Mouse (Mus musculus) testis, adult 2 months (tissue): ENCODE measurements around the gene Ifrd1. TPM values are rescaled to one million over a fixed set of nuclear protein-coding genes. Genes with fewer than 3 reads are reported as not detected.

Experiments
- H3K27ac ChIP-seq: fragments of 200-500 bp; 2 replicates; pipeline ENCODE4 v1.5.1; 2012; ENCODE audit warnings: low read depth, low read length; ENCODE audit not compliant: control insufficient read depth, insufficient read depth
- H3K27me3 ChIP-seq: fragments of 200-500 bp; 2 replicates; pipeline ENCODE4 v1.6.1; 2012; ENCODE audit warnings: mild to moderate bottlenecking, low read length, moderate library complexity; ENCODE audit not compliant: control insufficient read depth, insufficient read depth
- H3K36me3 ChIP-seq: fragments of 200-500 bp; 2 replicates; pipeline ENCODE4 v1.6.1; 2012; ENCODE audit warnings: mild to moderate bottlenecking, low read length; ENCODE audit not compliant: control insufficient read depth, insufficient read depth
- H3K4me1 ChIP-seq: fragments of 200-500 bp; 2 replicates; pipeline ENCODE4 v1.6.1; 2012; ENCODE audit warnings: low read length; ENCODE audit not compliant: control insufficient read depth, insufficient read depth
- H3K4me3 ChIP-seq: fragments of 200-500 bp; 2 replicates; pipeline ENCODE4 v1.5.1; 2012; ENCODE audit warnings: low read depth, mild to moderate bottlenecking, low read length, moderate library complexity, mixed read lengths; ENCODE audit not compliant: control insufficient read depth
- CTCF ChIP-seq: fragments of 200-500 bp; IDR thresholded peaks from 2 replicates; pipeline ENCODE4 v1.5.1; 2012; ENCODE audit warnings: low read depth, mild to moderate bottlenecking, inconsistent platforms, low read length, moderate library complexity; ENCODE audit not compliant: control insufficient read depth, insufficient read depth, insufficient replicate concordance
- POLR2A ChIP-seq: fragments of 200-500 bp; IDR thresholded peaks from 2 replicates; pipeline ENCODE4 v1.6.1; 2012; ENCODE audit warnings: low read depth, mild to moderate bottlenecking, inconsistent platforms, low read length, moderate library complexity; ENCODE audit not compliant: control insufficient read depth
- polyA plus RNA-seq: library from polyadenylated mRNA; depleted of rRNA; stranded (reverse); fragments of >200 nt; gene quantifications from 2 replicates; pipeline ENCODE4 v1.2.3, GENCODE M21; 2012; rRNA removed

Ifrd1 gene
- polyA plus RNA-seq, 1 experiment: 11.3 TPM

DNA sequence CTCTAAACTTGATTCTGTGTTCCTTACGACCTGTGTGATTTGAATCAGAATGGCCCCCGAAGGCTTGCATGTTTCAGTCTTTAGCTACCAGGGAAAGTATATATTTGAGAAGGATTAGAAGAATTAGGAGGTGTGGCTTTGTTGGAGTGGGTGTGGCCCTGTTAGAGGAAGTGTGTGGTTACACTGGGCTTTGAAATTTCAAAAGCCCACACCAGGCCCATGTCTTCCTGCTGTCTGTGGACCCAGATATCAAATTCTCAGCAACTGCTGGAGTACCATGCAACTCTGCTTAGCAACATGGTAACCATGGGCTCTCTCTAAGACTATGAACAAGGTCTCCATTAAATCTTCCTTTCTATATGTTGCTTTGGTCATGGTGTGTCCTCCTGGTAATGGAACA is 76.7 kb downstream of the Ifrd1 start:
- Histone ChIP-seq H3K27ac (no peak overlapping the region), H3K4me3 (no peak overlapping the region), H3K36me3 (no peaks in the 10 kb centered on the region), H3K27me3 (no peaks in the 10 kb centered on the region), H3K4me1 (no peaks in the 10 kb centered on the region)
- TF ChIP-seq CTCF (no peak), POLR2A (no peak)

DNA sequence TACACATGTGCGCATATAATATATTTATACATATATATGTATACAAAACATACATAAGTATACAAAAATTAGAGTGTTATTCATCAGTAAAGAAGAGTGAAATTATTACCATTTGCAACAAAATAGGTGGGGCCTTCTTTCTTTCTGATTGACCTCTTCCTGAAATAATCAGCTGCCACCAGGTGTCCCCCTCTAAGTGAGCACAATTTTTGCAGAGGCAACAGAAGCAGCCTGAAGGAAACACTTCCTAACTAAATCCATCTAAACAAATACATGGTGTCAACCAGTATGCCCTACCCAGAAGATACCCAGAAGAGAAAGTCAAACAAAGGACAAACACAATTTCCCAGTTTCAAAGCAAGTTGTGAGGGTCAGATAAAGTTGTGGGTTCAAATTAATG is 78.6 kb downstream of the Ifrd1 start:
- no peaks in the 10 kb centered on the region for H3K4me1 ChIP-seq
- TF ChIP-seq CTCF (no peak), POLR2A (no peak)

DNA sequence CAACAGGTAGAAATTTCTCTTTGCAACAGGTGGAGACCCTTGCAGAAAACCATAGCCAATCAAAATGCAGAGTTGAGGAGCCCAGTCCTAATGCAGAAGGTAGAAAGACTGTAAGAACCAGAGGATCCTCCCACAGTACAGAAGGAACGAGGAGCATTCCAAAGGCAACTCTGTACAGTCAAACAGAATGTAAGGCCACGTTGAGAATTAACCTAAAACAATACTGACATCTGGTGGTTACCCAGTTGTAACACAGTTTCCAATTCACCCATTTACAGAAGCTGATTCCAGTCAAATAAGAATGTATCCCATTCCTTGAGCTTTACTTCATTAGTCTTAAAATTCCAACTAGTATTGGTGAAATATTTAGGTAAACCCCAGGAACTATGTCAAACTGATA is 83.7 kb downstream of the Ifrd1 start:
- TF ChIP-seq CTCF (no peak), POLR2A (no peak)
- Histone ChIP-seq H3K27me3 (no peaks in the 10 kb centered on the region), H3K4me3 (no peak overlapping the region), H3K36me3 (no peaks in the 10 kb centered on the region), H3K4me1 (no peaks in the 10 kb centered on the region), H3K27ac (no peak overlapping the region)

More for the DNA sequence above, 78.6 kb downstream of the Ifrd1 start:
- H3K36me3 ChIP-seq: no peaks in the 10 kb centered on the region
- H3K27ac ChIP-seq: no peak overlapping the region
- no peak overlapping the region for H3K4me3 ChIP-seq
- no peaks in the 10 kb centered on the region for H3K27me3 ChIP-seq

DNA sequence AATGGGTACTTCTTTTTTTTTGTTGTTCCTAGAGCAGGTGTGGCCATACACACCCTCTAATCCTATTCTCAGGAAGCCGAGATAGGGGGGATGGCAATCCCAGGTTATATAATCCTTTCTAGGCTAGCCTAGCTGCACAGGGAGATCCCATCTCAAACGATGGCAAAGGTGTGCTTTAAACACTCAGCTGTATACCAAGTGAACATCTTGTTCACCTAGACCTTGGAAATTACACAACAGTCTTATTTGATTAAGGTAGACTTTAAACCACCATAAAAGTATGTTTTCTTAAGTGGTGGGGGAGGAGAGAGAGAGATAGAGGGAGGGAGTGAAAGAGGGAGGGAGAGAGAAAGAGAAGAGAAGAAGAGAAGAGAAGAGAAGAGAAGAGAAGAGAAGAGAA is 87.5 kb downstream of the Ifrd1 start:
- no peak overlapping the region for H3K27ac ChIP-seq
- no peaks in the 10 kb centered on the region for H3K27me3 ChIP-seq
- H3K4me1 ChIP-seq: no peaks in the 10 kb centered on the region
- no peaks in the 10 kb centered on the region for H3K36me3 ChIP-seq
- H3K4me3 ChIP-seq: no peak overlapping the region
- no peak for TF ChIP-seq CTCF

DNA sequence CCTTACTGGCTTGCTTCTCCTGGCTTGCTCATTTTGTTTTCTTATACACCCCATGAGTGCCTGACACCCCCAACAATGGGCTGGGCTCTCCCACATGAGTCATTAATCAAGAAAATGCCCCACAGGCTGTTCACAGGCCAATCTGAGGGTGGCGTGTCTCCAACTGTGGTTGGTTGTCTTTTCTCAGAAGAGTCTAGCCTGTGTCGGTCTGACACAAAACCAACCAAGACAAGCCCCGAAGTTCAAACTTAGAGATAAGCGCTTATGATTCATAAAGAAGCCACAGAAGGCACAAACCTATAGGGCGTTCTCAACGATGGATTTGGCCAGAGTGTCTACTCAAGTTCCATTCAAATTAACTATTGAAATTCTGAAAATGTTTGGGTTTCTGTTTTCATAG is 94.1 kb downstream of the Ifrd1 start:
- H3K27me3 ChIP-seq: no peaks in the 10 kb centered on the region
- no peak overlapping the region for H3K4me3 ChIP-seq
- TF ChIP-seq CTCF (no peak), POLR2A (no peak)
- no peak overlapping the region for H3K27ac ChIP-seq
- no peaks in the 10 kb centered on the region for H3K4me1 ChIP-seq
- H3K36me3 ChIP-seq: no peaks in the 10 kb centered on the region

DNA sequence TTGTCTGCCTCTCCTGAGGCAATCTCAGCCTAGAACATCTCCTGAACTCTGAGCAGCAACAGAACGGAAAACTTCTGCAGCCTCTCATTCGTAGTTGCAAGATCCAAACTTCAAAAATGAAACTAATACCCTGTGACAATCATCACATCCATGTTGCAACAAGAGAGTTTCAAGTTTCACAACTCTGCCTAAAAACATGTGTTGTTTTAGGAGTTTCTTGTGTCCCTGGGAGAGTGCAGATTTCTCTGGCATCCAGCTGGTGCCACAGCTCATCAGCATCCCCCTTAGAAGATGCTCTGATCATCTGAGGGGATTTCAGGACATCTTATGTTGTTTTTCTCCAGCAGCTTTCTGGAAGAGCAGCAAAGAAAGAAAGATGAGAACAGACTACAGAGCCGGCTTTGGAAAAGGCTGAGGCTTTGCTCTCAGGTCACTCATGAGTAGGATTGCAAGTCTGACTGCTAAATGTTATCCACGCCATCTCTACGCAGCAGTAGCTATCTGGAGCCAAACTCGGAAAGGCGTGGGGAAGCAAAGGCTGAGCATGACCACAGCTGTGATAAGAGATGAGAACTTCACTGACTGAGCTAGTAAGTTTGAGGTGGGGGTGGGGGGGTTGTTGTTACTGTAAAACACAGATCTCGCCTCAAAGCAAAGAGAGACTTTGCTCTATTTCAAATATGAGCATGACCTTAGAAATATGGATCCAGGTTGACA is 95.8 kb downstream of the Ifrd1 start:
- Histone ChIP-seq H3K27ac (no peak overlapping the region), H3K4me3 (no peak overlapping the region), H3K27me3 (no peaks in the 10 kb centered on the region), H3K4me1 (no peaks in the 10 kb centered on the region), H3K36me3 (no peaks in the 10 kb centered on the region)
- no peak for TF ChIP-seq CTCF
- TF ChIP-seq POLR2A: no peak

Other genes with a start within 250 kb of the Ifrd1 start
- 218 and 255 TPM in 2 replicates for gene Arl4a, start 210.5 kb downstream of the Ifrd1 start, polyA plus RNA-seq
- gene Scin, start 114.3 kb downstream of the Ifrd1 start, polyA plus RNA-seq: 0.14 and 0.58 TPM in 2 replicates
- gene Lsmem1, start 49.0 kb downstream of the Ifrd1 start, polyA plus RNA-seq: not detected in 2 replicates
- 2.4 and 3.2 TPM in 2 replicates for gene Zfp277, start 197.4 kb upstream of the Ifrd1 start, polyA plus RNA-seq
- gene Dock4, start 197.4 kb upstream of the Ifrd1 start, polyA plus RNA-seq: 0.56 and 0.59 TPM in 2 replicates